Mouse (Mus musculus) cerebral cortex, adult 2 months (tissue): Measurements from ENCODE around the gene Mapk10.

Source experiments
- WGBS: fragments of 180-500 bp; shearing (Covaris S2); methylation state at CpG from one replicate; pipeline ENCODE4 v1.1.7; 2018; 5-methylcytosine and 5-hydroxymethylcytosine counted together

The Mapk10 gene

DNA sequence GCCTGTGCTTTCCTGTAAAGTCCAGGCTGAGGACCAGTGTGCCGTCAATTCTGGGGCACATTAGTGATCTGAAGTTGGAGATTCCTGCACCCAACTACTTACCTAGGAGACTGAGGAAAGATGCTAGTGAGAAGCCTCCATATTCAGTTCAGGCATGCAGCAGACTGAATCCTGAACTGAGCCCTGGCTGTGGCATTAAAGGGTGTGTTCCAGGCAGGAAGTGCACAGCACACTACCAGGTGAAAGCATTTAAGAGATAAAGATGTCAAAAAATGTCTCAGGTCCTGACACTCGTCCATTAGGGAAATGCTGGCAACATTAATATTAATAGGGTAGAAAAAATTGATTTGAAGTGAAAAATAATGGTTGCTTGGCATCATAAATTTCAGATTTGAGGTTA lies 44.4 kb downstream of the Mapk10 start:
- 72% methylated on average over 2 of the region's 2 CpGs for WGBS

DNA sequence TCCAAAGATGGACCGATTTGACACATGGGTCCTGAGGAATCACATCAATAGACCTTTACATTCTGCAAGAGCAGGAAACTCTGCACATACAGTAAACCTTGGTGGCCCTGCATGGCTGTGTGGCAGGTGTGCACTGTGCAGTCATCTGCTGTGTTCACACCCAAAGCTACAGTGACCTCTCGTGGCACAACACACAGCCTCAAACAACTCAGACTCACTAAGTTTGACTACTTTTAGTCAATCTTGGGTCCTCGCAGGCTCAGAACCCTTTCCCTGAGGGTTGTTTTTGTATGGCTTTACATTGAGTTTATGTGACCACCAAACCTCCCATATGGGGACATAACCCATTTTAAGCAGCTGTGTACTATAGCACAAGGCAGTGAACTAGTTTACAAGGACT lies 47.1 kb downstream of the Mapk10 start:
- WGBS, result 80% methylated on average over 3 of the region's 3 CpGs

DNA sequence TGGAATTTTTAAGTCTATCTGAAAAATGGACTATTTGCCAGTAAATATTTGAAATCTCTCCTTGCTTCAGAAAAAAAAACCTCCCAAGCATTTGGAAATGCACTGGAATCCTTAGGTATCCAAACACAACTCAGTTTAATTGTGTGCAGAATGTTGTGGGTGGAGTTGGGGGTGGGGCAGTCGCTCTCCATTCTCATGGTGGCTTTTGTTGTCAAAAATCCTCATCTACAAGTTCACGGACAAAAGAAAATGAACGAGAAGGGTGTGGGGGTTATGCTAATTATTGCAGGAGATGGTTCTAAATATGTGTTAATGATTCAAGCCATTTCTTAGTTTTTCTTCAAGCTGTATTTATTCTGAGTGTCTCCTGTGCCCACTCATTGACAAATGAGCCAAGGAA lies 49.6 kb downstream of the Mapk10 start:
- WGBS, result 26% methylated on average over 3 of the region's 3 CpGs

DNA sequence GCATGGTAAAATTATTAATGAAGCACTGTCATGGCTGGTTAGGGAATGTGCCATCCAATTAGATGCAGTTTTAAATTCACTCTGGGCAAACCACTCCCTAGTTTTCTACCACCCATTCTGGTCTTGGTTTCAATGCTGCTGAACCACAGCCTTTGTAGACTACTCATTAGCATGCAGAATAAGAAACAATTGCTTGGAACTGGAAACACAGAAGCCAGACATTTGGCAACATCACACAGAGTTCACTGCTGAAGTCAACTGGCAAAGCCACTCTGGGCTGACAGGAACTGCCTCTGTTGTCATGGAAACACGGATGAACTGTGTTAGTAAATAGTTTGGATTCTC lies 50.0 kb downstream of the Mapk10 start:
- 12% methylated on average over 1 of the region's 1 CpGs for whole genome bisulfite sequencing

DNA sequence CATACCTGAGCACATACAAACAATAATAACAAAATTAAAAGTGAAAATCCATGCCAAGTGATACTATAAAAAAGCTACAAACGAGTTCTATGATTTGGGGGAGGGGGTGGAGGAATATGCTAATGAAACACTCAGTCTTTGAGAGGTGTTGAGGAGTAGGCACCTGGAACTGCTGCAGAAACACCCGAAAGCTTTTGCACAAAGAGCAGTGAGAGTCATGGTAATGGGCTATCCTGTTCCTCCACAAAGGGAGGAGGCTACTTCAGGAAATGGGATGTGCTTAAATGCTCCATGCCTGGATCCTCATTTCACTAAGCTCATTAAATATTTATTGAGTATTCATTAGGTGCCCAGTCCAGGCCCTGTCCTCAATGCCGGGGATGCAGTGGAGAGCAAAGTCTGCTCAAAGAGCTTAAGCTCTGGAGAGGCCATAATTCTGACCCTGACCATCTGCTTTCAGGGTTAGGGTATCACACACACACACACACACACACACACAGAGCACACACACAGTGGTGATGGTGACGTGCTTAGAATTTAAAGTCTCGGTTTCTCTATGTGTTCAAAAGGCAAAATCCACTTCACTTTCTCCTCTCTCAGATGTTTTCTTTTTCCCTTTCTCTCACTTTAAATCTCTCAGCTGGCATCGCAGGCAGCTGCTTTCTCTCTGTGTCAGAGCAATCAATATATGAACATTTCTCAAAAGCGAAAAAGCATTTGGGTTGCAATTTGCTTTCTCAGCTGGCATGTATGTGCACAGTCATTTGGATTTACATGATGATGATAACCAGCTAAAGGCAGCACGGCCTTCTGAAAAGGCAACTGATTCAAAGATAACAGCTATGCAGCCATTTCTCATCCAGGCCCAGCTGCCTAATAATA lies 50.6 kb downstream of the Mapk10 start:
- 31% methylated on average over 8 of the region's 8 CpGs for WGBS

DNA sequence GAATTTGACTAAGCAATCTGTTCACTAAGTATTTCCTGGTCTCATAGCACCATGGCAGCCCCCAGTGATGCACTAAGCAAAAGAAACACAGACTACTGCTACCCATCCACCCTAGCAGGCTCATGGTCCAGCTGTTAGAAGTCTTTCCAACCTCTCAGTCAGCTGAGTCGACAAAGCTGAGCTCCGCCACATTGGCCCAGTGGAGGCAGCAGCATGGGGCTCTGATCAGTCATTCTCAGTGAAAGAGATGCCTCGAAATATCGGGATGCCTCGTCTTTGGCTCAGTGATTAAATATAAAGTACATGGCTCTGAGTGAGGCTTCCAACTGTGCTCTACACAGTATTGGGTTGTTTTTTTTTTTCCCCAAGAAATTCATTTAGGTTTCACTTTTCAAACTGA lies 70.2 kb downstream of the Mapk10 start:
- 43% methylated on average over 5 of the region's 5 CpGs for WGBS

- 39% methylated on average over 9 of the region's 9 CpGs for WGBS
Measured at GRCm38 (mm10) chr5:103134839-103135238, 76.3 kb downstream of the Mapk10 start.

- 63% methylated on average over 9 of the region's 9 CpGs for WGBS
Measured at GRCm38 (mm10) chr5:103133626-103134025, 77.5 kb downstream of the Mapk10 start.

- 65% methylated on average over 6 of the region's 6 CpGs for WGBS
Measured at GRCm38 (mm10) chr5:103132814-103133213, 78.3 kb downstream of the Mapk10 start.

GRCm38 (mm10) chr5:103119618-103120017 lies 91.5 kb downstream of the Mapk10 start:
- 82% methylated on average over 3 of the region's 3 CpGs for WGBS

GRCm38 (mm10) chr5:103115571-103115970 lies 95.6 kb downstream of the Mapk10 start:
- WGBS, result 91% methylated on average over 7 of the region's 7 CpGs

GRCm38 (mm10) chr5:103112471-103112870 lies 98.7 kb downstream of the Mapk10 start:
- 74% methylated on average over 7 of the region's 7 CpGs for WGBS

GRCm38 (mm10) chr5:103109409-103109808 lies 101.7 kb downstream of the Mapk10 start:
- WGBS, result 78% methylated on average over 1 of the region's 1 CpGs

DNA sequence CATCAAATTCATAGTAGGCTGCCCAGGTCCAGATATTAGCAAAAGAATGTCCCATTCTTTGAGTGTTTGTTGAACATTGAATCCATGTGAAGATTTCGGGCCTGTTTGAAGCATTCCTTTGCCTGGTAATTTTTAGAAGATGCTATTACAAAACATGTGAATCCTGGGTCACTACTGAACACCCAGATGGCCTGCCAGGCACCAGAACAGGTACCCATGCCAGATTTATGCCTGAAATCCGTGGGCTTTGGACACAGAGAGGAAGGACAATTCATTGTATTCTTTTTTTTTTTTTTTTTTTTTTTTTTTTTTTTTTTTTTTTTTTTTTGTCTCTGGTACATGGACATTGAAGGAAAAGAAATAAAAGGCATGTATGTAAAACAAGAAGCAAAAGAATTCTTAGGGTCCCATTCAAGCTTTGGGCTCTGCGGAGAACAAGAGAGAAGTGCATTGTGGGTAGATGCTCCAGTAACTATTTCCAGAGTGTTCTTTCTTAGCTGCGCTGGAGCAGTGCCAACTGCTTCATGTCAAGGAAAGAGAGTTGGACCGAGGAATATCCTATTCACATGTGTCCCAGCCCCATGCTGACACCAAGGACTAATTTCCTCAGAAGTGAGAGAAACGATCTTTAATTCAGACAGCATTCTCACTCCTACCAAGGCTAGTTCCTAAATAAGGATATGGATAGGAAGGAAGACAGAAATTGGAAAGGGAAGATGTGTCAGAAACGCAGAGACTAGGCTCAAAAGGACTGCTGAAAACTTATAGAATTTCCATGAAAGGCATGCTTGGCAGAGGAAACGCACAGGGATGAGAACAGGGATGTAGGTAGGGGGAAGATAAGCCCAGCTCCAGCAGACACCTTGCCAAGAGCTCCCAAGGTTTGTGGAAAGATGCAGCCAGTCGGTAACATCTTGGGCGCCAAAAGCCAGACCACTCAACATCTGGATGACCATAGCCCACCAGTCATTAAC lies 105.4 kb downstream of the Mapk10 start:
- WGBS, result 39% methylated on average over 10 of the region's 10 CpGs

DNA sequence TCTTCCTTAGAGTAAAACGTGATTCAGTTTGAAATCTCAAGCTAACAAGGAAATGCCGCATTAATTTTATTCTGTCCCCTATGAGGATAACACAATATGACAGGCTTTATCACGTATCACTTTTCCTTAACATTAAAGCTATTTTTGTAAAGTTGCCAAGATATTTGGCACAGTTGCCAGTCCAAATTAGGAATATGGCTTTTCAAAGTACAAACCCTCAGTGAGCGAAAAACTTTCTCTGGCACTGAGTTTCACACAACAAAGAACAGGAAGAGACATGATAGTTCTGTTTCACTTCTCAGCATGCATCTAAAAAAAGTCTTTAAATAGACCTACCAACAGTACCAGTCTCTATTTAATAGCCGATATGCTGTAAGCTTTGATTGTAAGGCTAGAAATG lies 107.1 kb downstream of the Mapk10 start:
- WGBS, result 47% methylated on average over 5 of the region's 5 CpGs

GRCm38 (mm10) chr5:103102876-103103393 lies 108.2 kb downstream of the Mapk10 start:
- WGBS, result 53% methylated on average over 5 of the region's 5 CpGs

DNA sequence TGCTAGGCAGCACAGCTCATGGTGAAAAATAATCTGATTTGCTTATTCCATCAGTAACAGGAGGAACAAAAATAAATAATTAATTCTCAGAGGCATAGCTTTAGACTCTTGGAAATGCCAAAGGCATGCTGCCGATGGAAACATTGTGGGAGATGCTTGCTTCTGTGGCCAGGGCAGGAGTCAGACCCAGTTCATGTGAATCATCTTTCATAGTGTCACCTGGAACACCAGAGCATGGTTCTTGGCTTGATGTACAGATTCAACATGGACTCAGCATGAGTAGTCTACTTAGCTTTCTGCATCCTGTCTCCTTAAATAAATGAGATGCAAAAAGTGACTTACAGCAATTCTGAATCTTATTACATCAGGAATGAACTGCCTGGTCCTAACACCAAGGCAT lies 109.0 kb downstream of the Mapk10 start:
- WGBS, result 65% methylated on average over 1 of the region's 1 CpGs

DNA sequence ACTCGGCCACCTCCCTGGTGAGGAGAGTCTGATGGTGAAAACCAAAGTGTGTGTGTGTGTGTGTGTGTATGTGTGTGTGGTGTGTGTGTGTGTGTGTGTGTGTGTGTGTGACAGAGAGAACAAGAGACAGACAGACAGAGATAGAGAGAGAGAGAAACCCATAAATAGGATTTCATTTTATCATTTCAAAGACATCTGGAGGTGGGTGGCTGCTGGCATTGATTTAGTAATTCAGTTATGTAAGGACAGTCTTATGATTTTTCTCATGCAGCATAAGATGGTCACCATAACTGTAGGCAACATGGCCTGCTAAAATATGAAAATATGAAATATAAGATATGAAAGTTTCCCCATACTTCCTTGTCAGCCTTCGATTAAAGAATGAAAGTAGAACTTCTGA lies 117.0 kb downstream of the Mapk10 start:
- WGBS, result 56% methylated on average over 2 of the region's 2 CpGs

GRCm38 (mm10) chr5:103085844-103086243 lies 125.3 kb downstream of the Mapk10 start:
- 41% methylated on average over 2 of the region's 2 CpGs for WGBS

GRCm38 (mm10) chr5:103075451-103075850 lies 135.7 kb downstream of the Mapk10 start:
- WGBS, result 60% methylated on average over 8 of the region's 8 CpGs

DNA sequence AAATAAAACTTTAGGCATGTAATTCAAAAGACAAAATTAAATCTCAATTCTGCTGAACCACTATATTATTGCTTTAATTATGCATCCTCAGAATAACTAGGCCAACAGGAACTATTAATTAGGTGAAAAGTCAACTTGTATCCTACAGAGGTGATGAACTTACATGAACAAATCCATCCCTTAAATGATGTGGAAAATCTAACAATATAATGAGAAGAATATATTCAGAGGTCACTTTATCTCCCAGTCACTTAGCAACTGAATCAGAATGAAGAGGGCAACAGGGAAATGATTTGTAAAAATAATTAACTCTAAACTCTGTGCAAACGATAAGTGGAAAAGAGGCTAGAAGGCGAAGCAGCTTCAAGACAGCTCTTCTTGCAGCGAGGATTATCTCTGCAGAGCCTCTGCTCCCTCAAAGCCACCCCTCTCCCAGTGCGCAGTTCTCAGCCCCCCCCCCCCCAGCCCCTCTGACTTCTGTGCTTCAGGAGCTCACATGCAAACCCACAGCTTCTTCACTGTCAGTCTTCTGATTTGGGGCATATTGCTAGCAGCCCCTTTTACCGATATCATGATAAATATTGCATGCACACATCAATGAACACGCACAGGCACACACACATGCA lies 138.8 kb downstream of the Mapk10 start:
- WGBS, result 60% methylated on average over 6 of the region's 6 CpGs
